Mouse (Mus musculus) CD8-positive naive resting alpha-beta T cell, adult 2 months (primary cell): Measurements from ENCODE around the gene Tmem238.
A peak's percentile ranks its signal among the peaks of the same experiment; 100 is the strongest.

Experiments used
- DNase-seq, 2 experiments: peaks; one replicate each; pipeline ENCODE4 v3.0.0; 2022; ENCODE audit warnings: low read depth in 2 of 2, low spot score in 2 of 2

The Tmem238 gene

GRCm38 (mm10) chr7:4747156-4747899 lies 42.1 kb downstream of the Tmem238 start:
- DNase-seq: no peak

GRCm38 (mm10) chr7:4746326-4746980 lies 43.0 kb downstream of the Tmem238 start:
- no peak for DNase-seq

GRCm38 (mm10) chr7:4744886-4745285 lies 44.6 kb downstream of the Tmem238 start:
- DNase-seq: no peak

- no peak for DNase-seq
Measured at GRCm38 (mm10) chr7:4743354-4743753, 46.1 kb downstream of the Tmem238 start.

- DNase-seq: no peak
Measured at GRCm38 (mm10) chr7:4742482-4742819, 47.0 kb downstream of the Tmem238 start.

GRCm38 (mm10) chr7:4741672-4742481 lies 47.6 kb downstream of the Tmem238 start:
- DNase-seq: no peak

GRCm38 (mm10) chr7:4741151-4741550 lies 48.3 kb downstream of the Tmem238 start:
- no peak for DNase-seq

- no peak for DNase-seq
Measured at GRCm38 (mm10) chr7:4740309-4740727, 49.1 kb downstream of the Tmem238 start.

- peak; percentile 94 for DNase-seq
Measured at GRCm38 (mm10) chr7:4739544-4740275, 49.7 kb downstream of the Tmem238 start, which contains the start of gene Kmt5c. TSS of gene Kmt5c (plus strand) at chr7:4740115.

GRCm38 (mm10) chr7:4739041-4739543 lies 50.4 kb downstream of the Tmem238 start:
- no peak for DNase-seq
